Mouse (Mus musculus) heart, adult 2 months (tissue): ENCODE measurements around the gene Tfpi. TPM values are rescaled to one million over a fixed set of nuclear protein-coding genes. Genes with fewer than 3 reads are reported as not detected.
A peak's percentile ranks its signal among the peaks of the same experiment; 100 is the strongest.
"Not testable (repeated sequence)": the region's sequence is repeated elsewhere in the genome, so short reads cannot be mapped to it uniquely, and the experiment has no call there.

Experiments
- DNase-seq, 2 experiments: peaks; one replicate each; pipeline ENCODE4 v3.0.0; 2021
- H3K27ac ChIP-seq: fragments of 200-600 bp; 2 replicates; pipeline ENCODE4 v1.8.1; 2022
- H3K27me3 ChIP-seq: fragments of 200-500 bp; 2 replicates; pipeline ENCODE4 v1.6.1; 2012; ENCODE audit warnings: mild to moderate bottlenecking, low read length, inconsistent platforms, mixed read lengths; ENCODE audit not compliant: control insufficient read depth, insufficient read depth
- H3K36me3 ChIP-seq: fragments of 200-500 bp; 2 replicates; pipeline ENCODE4 v1.6.1; 2012; ENCODE audit warnings: low read length, inconsistent platforms; ENCODE audit not compliant: control insufficient read depth, insufficient read depth
- H3K4me1 ChIP-seq: fragments of 200-500 bp; 2 replicates; pipeline ENCODE4 v1.6.1; 2011; ENCODE audit warnings: low read length; ENCODE audit not compliant: control insufficient read depth, insufficient read depth
- H3K4me3 ChIP-seq: fragments of 200-600 bp; 2 replicates; pipeline ENCODE4 v1.8.1; 2022
- H3K79me2 ChIP-seq: fragments of 200-500 bp; replicated peaks from 2 replicates; pipeline ENCODE4 v1.6.1; 2012; ENCODE audit warnings: mild to moderate bottlenecking, inconsistent platforms, low read length, moderate library complexity, mixed read lengths; ENCODE audit not compliant: control insufficient read depth, insufficient read depth
- H3K9ac ChIP-seq: fragments of 200-500 bp; 2 replicates; pipeline ENCODE4 v1.6.1; 2012; ENCODE audit warnings: low read depth, mild to moderate bottlenecking, control low read depth, inconsistent platforms, low read length, mixed read lengths
- CTCF ChIP-seq: fragments of 200-600 bp; IDR thresholded peaks from 2 replicates; pipeline ENCODE4 v1.8.1; 2022; ENCODE audit warnings: antibody characterized with exemption, mild to moderate bottlenecking, moderate library complexity
- EP300 ChIP-seq: fragments of 200-500 bp; IDR thresholded peaks from 2 replicates; pipeline ENCODE4 v1.6.1; 2011; ENCODE audit warnings: low read depth, low read length, control low read depth; ENCODE audit not compliant: insufficient read depth
- POLR2A ChIP-seq: fragments of 200-500 bp; IDR thresholded peaks from 2 replicates; pipeline ENCODE4 v1.6.1; 2011; ENCODE audit warnings: mild to moderate bottlenecking, low read depth, low read length, control low read depth; ENCODE audit not compliant: insufficient read depth
- WGBS: fragments of 180-500 bp; shearing (Covaris S2); methylation state at CpG from one replicate; pipeline ENCODE4 v1.1.7; 2018; 5-methylcytosine and 5-hydroxymethylcytosine counted together
- intact Hi-C: fragments of 180-260 bp; cut with DNase I; formaldehyde crosslinking; loops from one replicate; pipeline ENCODE4 v1.15.1; 2025
- polyA plus RNA-seq: library from polyadenylated mRNA; depleted of rRNA; stranded (reverse); fragments of >200 nt; gene quantifications from 2 replicates; pipeline ENCODE4 v1.2.3, GENCODE M21; 2012
- total RNA-seq, 2 experiments: library from RNA; stranded (reverse); gene quantifications; 2 replicates each; pipeline ENCODE4 v1.2.3; 2021

The Tfpi gene
- total and polyA plus RNA-seq, 3 experiments = 19.9 to 56.9 (median 54.1) TPM

DNA sequence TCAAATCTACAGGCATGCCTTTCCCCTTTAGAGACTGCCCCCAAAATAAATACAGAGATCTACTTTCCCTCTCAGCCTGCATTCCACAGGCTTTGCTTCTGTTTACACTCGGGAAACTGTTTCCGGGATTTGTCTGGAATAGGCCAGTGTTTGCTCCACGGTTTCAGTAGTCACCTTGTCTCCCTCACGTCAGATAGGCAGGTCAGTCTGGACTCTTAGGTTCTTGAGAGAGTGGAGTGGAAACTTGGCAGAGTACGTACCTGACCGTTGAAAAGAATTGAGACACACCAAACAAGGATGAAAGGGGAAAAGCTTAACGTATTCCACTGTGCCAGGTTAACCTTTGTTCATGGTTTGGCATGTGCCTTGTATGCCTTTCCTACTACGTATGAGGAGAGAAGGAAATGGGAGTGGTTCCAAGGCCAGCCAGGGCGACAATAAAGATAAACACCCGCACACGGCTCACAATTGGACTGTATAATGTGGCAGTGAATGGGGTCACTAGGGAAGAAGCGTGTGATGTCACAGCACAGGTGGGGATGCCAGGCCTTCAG is 43.0 kb upstream of the Tfpi start:
- intact Hi-C loops = no loop called here
- TF ChIP-seq CTCF (no peak), POLR2A (0 out of 2 replicates have a peak, but pooled peaks have one; percentile 23), EP300 (0 out of 2 replicates have a peak, but pooled peaks have one; percentile 25)
- peak overlapping the region; percentile 23; the same call in 1 of the 2 replicates for H3K9ac ChIP-seq
- WGBS = 16% methylated on average over 12 of the region's 12 CpGs
- H3K79me2 ChIP-seq = no peaks in the 10 kb centered on the region
- H3K27me3 ChIP-seq = no peaks in the 10 kb centered on the region
- no peak overlapping the region for H3K4me3 ChIP-seq
- peak overlapping the region; percentile 74 for H3K27ac ChIP-seq
- H3K4me1 ChIP-seq = peaks cover 6% of the 10 kb centered on the region
- H3K36me3 ChIP-seq = peaks cover 4% of the 10 kb centered on the region
- peak; percentile 23 to 45 for DNase-seq

DNA sequence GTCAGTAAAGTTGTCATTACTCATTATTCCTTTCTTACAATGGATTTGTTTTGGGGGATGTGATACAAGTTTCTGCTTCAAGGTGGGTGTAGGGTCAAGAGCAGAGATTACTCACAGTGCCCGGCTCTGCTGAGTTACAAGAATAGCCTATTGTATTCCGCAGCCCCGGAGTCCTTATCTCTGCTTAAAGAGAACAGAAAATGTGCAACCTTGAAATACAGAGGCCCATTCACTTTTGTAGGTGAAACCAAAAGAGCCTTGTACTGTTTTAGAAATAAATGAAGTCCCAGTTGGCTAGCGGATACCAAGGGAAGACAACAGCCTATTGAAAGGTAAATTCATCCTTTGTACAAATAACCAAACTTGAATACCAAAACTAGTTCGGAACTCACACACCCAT is 42.2 kb upstream of the Tfpi start:
- Histone ChIP-seq H3K4me1 (peaks cover 6% of the 10 kb centered on the region), H3K79me2 (no peaks in the 10 kb centered on the region), H3K27me3 (no peaks in the 10 kb centered on the region), H3K27ac (peak overlapping the region; percentile 74), H3K9ac (no peak overlapping the region), H3K4me3 (peak overlapping the region; percentile 8; the same call in 1 of the 2 replicates), H3K36me3 (peaks cover 4% of the 10 kb centered on the region)
- intact Hi-C loops = no loop called here
- TF ChIP-seq CTCF (no peak), POLR2A (no peak), EP300 (no peak)
- DNase-seq = no peak
- 17% methylated on average over 5 of the region's 5 CpGs for WGBS

DNA sequence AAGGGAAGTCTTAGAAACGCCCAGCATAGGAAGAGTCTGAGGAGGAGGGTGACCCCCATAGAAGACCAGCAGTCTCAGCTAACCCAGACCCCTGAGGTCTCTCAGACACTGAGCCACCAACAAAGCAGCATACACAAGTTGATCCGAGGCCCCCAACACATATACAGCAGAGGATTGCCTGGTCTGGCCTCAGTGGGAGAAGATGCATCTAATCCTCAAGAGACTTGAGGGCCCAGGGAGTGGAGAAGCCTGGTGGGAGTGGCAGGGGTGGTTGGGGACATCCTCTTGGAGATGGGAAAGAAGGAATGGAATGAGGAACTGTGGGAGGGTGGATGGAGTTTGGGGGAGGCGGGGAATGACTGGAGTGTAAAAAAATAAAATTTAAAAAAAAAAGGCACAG is 36.7 kb upstream of the Tfpi start:
- Histone ChIP-seq H3K36me3 (no peaks in the 10 kb centered on the region), H3K4me1 (no peaks in the 10 kb centered on the region; the same call in 1 of the 2 replicates), H3K4me3 (no peak overlapping the region), H3K79me2 (no peaks in the 10 kb centered on the region), H3K9ac (no peak overlapping the region), H3K27me3 (no peaks in the 10 kb centered on the region), H3K27ac (no peak overlapping the region)
- TF ChIP-seq CTCF (no peak), POLR2A (no peak), EP300 (no peak)
- intact Hi-C loops = no loop called here
- 83% methylated on average over 3 of the region's 3 CpGs for WGBS
- no peak for DNase-seq

DNA sequence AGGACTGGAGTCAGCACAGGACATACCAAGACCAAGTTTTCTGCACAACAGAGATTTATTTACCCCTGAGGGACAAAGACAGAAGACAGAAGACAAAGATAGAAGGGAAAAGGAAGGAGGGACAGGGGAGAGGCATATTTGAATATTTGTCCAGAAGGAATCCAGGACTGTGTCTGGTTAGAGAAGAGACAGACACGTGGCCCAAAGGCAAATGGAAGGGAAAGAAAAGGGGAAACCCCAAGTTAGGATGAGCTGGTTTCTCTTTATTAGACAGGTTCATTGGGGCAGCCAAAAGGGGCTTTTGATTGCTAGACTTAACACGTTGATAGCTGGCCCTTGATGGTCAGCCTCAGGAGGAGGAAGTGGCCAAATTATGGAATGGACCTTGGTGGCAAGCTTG is 34.9 kb upstream of the Tfpi start:
- intact Hi-C loops = no loop called here
- Histone ChIP-seq H3K27me3 (no peaks in the 10 kb centered on the region), H3K36me3 (no peaks in the 10 kb centered on the region), H3K9ac (no peak overlapping the region), H3K79me2 (no peaks in the 10 kb centered on the region), H3K4me1 (no peaks in the 10 kb centered on the region; the same call in 1 of the 2 replicates), H3K27ac (no peak overlapping the region), H3K4me3 (no peak overlapping the region)
- TF ChIP-seq POLR2A = no peak
- no peak for TF ChIP-seq CTCF
- TF ChIP-seq EP300 = no peak
- DNase-seq = no peak
- WGBS = 52% methylated on average over 2 of the region's 2 CpGs

DNA sequence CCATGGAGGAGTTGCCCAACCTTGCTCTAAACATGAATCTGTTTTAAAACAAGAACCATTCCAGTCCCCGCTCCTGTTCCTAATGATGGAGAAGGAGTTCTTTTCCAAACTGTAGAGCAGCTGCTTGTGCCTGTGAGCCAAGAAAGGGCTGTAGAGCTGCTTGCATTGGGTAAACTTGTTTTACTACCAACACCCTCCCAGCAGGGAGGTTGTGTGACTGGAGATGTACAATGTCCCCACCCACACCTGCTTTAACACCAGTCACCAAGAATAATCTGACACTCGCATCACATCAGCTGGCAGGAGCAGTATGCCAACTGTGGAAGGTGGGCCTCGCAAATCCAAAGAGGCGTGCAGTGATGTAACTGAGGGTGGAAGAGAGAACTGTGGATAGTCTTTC is 34.5 kb upstream of the Tfpi start:
- H3K27ac ChIP-seq = no peak overlapping the region
- H3K9ac ChIP-seq = no peak overlapping the region
- H3K4me3 ChIP-seq = no peak overlapping the region
- no peaks in the 10 kb centered on the region for H3K36me3 ChIP-seq
- no peak for DNase-seq
- H3K27me3 ChIP-seq = no peaks in the 10 kb centered on the region
- WGBS = 96% methylated on average over 4 of the region's 4 CpGs
- intact Hi-C loops = no loop called here
- H3K4me1 ChIP-seq = no peaks in the 10 kb centered on the region; the same call in 1 of the 2 replicates
- no peaks in the 10 kb centered on the region for H3K79me2 ChIP-seq
- TF ChIP-seq EP300 = no peak

DNA sequence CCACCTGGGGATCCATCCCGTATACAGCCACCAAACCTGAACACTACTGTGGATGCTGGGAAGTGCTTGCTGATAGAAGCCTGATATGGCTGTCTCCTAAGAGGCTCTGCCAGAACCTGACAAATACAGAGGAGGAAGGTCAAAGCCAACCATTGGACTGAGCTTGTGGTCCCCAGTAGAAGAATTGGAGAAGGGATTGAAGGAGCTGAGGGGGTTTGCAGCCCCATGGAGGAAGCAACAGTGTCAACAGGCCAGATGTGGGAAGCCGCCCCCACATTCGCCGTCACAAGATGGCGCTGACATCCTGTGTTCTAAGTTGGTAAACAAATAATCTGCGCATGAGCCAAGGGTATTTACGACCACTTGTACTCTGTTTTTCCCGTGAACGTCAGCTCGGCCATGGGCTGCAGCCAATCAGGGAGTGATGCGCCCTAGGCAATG is 28.4 kb upstream of the Tfpi start:
- H3K79me2 ChIP-seq, H3K4me3 ChIP-seq, H3K27me3 ChIP-seq, intact Hi-C loops, H3K4me1 ChIP-seq, H3K36me3 ChIP-seq, H3K9ac ChIP-seq: not testable (repeated sequence)
- TF ChIP-seq CTCF = peak; percentile 33
- 34% methylated on average over 6 of the region's 11 CpGs for WGBS
- peak overlapping the region; percentile 73 for H3K27ac ChIP-seq
- peak; percentile 25 to 40 for DNase-seq
